Mouse (Mus musculus): ENCODE measurements around the gene Capza2.
A peak's percentile ranks its signal among the peaks of the same experiment; 100 is the strongest.

DNA sequence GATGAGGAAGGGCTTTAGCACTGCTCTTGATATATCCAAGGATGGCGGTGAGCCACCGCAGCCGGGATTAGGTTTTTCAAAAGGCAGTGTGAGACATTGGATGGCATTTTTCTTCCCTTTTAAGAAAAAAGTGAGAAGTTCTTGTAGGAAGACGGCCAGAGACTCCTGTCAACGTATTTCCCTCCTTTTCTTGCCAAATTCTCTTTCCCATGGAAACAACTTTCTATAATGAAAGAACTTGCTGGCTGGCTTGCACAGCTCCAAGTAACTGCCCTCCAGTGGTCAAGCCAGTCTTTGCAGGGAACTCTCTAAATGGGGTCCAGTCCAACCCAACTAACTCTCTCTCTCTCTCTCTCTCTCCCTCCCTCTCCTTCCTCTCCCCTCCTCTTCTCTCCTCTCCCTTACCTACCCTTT is 60.3 kb downstream of the Capza2 start:
- no peak for TF ChIP-seq POLR2A (IDR thresholded peaks at IDR 0.05; ENCODE audit: insufficient read depth, low read depth, low read length)
- TF ChIP-seq EP300 (IDR thresholded peaks at IDR 0.05; ENCODE audit: insufficient read depth, low read depth, low read length) = no peak
- TF ChIP-seq CTCF (IDR thresholded peaks at IDR 0.05) = peak; percentile 82
